Mouse (Mus musculus) lung, postnatal 0 days (tissue): ENCODE measurements at regions not wholly inside any gene's neighbourhood (a gene's known extent, or its start where the extent isn't known, plus 50 kb on each side); places are given as distances from the start of the nearest gene placed in this dataset.

Source experiments
- CTCF ChIP-seq: IDR thresholded peaks from 2 replicates; pipeline ENCODE4 v1.5.1; 2016; ENCODE audit warnings: antibody characterized with exemption, mild to moderate bottlenecking
- EP300 ChIP-seq: IDR thresholded peaks from 2 replicates; pipeline ENCODE4 v1.6.1; 2016; ENCODE audit warnings: antibody characterized with exemption, mild to moderate bottlenecking, control low read depth

DNA sequence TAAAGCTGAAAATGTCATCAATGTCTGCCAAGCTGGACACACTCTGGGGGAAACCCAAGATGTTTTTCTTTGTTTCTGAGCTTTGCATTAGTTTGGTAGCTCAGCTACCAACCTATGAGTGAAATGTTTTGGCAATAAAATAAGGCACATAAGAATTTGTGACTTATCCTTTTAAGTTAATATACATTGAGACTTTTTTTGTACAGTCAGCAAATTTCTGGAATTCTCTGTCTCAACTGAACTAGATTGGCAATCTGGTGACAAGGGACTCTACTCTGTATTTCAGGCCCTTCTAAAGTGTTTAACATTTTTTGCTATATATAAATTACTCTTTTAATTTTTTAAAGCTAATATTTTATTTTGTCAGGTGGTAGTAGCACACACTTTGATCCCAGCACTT is 76.1 kb upstream of the Rack1 start:
- no peak for TF ChIP-seq CTCF
- TF ChIP-seq EP300 = no peak
